Mouse (Mus musculus) CD4-positive, CD25-positive, alpha-beta regulatory T cell, adult 9 weeks (primary cell): ENCODE measurements around the gene Celf2. TPM values are rescaled to one million over a fixed set of nuclear protein-coding genes. Genes with fewer than 3 reads are reported as not detected.

Source experiments
- polyA plus RNA-seq: library from polyadenylated mRNA; unstranded; fragments of 100-300 nt; shearing (Covaris generic); gene quantifications from one replicate; pipeline ENCODE4 v1.2.1, GENCODE M21; 2017

Gene Celf2
- 194 TPM for polyA plus RNA-seq

GRCm38 (mm10) chr2:7509463-7509862 is at the start of gene Celf2:
Celf2 (minus strand) TSS chr2:7509563.

